Mouse (Mus musculus): ENCODE measurements around the gene Sgsm1.
A peak's percentile ranks its signal among the peaks of the same experiment; 100 is the strongest.

Sgsm1 gene

GRCm38 (mm10) chr5:113323784-113324638, 13.4 kb upstream of the Sgsm1 start:
- no peak for DNase-seq (ENCODE audit: low spot score in 2 of 2)

DNA sequence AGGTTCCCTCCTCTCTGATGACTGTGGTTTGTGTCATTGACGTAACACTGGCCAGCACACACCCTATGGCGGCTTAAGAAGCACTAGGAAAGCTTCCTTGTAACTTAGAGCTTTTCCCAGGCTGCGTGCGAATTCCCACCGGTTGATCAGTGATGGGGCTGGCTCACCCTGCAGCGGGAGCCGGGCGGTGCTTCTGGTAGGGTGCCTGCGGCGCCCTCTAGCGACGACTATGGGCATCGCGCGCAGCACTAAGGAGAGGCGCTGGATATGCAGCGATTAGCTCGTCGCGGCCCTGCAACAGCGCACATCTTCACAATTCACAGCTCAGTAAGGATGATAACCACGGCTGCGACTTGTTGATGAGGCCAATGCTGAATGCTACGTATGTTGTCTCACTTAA, 3.4 kb upstream of the Sgsm1 start:
- DNase-seq (ENCODE audit: low spot score in 2 of 2), result peak; percentile 77 to 85

- no peak for DNase-seq (ENCODE audit: low spot score in 2 of 2)
These were observed 852 bp downstream of the Sgsm1 start for GRCm38 (mm10) chr5:113309491-113310376.

DNA sequence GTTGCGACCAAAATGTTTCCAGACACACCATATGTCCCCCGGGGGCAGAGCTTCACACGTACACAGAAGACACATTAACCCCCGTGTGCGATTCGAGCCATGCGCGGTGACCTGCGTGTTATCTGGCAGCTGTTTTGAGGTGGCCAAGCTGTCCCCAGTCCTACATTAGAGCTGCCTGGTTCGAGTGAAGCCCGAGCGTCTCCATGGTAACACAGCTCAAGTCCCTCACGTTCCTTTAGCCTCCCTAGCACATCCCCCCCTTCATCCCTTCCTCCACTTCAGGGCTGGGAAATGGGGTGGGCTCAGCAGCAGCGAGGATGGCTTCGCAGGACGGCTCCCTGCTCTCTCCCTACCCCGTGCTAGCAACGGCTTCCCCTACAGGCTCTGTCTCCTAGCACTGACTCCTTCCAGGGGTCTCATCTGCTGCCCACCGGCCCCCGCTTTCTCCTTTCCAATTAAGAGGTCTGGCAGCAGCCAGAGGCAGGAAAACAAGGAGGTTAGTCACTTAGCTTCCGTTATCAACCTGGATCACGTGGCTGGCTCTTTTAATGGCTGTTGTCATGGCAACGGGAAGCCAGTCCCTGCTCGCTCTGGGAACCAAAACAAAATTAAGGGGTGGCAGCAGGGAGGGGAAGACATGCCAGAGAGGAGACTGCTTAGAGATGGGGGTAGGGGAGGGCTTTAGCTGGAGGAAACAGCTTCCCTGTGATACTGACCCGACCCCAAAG, 3.7 kb downstream of the Sgsm1 start:
- peak; percentile 76 to 84 for DNase-seq (ENCODE audit: low spot score in 2 of 2)

- DNase-seq (ENCODE audit: low spot score in 2 of 2), result no peak
These were observed 6.1 kb downstream of the Sgsm1 start for GRCm38 (mm10) chr5:113304527-113304926.

GRCm38 (mm10) chr5:113301841-113302240, 8.7 kb downstream of the Sgsm1 start:
- DNase-seq (ENCODE audit: low spot score in 2 of 2), result no peak

GRCm38 (mm10) chr5:113300148-113300889, 10.3 kb downstream of the Sgsm1 start:
- peak; percentile 64 to 75 for DNase-seq (ENCODE audit: low spot score in 2 of 2)

- DNase-seq (ENCODE audit: low spot score in 2 of 2), result no peak
These were observed 11.2 kb downstream of the Sgsm1 start for GRCm38 (mm10) chr5:113299433-113299832.

- no peak for DNase-seq (ENCODE audit: low spot score in 2 of 2)
These were observed 11.8 kb downstream of the Sgsm1 start for GRCm38 (mm10) chr5:113298826-113299225.

- DNase-seq (ENCODE audit: low spot score in 2 of 2), result peak in 1 of 2 experiments; percentile 20
These were observed 12.5 kb downstream of the Sgsm1 start for GRCm38 (mm10) chr5:113298040-113298439.

GRCm38 (mm10) chr5:113295791-113296190, 14.8 kb downstream of the Sgsm1 start:
- DNase-seq (ENCODE audit: low spot score in 2 of 2), result no peak

GRCm38 (mm10) chr5:113294575-113294974, 16.0 kb downstream of the Sgsm1 start:
- DNase-seq (ENCODE audit: low spot score in 2 of 2), result no peak

DNA sequence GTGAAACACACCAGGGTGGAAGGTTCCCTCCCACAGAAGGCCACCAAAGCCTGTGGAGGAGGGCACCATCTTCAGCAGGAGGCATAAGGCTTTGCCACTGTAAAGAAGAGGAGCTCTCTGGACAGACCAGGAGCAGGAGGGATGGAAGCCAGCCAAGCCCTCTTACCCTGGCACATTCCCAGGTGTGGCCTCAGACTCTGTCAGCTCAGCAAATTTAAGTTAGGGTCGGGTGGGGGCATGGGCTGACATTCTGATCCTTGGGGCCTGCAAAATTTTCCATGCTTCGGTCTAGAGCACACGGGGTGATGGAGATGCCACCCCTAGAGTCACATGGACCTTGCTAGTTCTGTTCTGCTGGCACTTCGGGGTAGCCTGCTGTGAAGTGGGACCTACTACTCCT, 17.1 kb downstream of the Sgsm1 start:
- no peak for DNase-seq (ENCODE audit: low spot score in 2 of 2)

DNA sequence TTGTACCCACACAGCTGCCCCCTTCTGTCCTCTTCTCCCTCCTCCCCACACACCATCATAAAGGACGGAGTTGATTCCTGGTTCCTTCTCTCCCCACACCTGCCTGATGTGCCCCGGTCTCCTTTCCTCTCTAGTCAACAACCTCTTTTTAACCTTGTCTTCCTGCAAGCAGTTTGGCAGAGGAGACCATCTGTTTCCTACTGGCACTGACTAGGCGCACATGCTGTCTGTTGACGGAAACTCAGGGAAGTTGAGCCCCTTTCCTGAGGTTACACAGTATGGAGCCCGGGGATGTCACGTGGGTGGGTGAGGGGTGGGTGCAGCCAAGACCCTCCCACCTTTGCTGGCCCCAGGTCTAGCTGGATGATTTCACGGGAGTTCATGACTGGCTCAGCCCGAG, 17.8 kb downstream of the Sgsm1 start:
- DNase-seq (ENCODE audit: low spot score in 2 of 2), result no peak

GRCm38 (mm10) chr5:113292179-113292578, 18.4 kb downstream of the Sgsm1 start:
- no peak for DNase-seq (ENCODE audit: low spot score in 2 of 2)

DNA sequence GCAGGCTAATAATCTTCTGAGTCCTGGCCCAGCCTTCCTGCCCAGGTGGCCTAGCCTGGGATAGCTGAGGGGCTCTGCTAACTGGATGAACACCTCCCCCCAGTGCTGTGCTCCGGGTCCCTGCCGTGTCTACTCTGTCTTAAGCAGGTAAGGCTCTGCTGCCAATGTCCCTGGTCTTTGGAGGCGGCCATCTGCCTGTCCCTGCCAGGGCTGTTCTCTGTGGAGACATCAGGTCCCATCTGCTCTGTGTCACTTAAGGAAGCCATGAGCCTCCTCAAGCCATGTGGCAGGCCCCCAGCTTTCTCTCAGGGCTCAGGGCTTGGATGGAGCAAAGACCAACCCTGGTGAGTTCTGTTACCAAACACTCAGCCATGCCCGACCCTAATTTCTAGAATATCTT, 19.5 kb downstream of the Sgsm1 start:
- DNase-seq (ENCODE audit: low spot score in 2 of 2), result no peak

GRCm38 (mm10) chr5:113290149-113290548, 20.4 kb downstream of the Sgsm1 start:
- DNase-seq (ENCODE audit: low spot score in 2 of 2), result no peak

GRCm38 (mm10) chr5:113288490-113288889, 22.1 kb downstream of the Sgsm1 start:
- peak in 1 of 2 experiments; percentile 17 for DNase-seq (ENCODE audit: low spot score in 2 of 2)

- no peak for DNase-seq (ENCODE audit: low spot score in 2 of 2)
These were observed 22.8 kb downstream of the Sgsm1 start for GRCm38 (mm10) chr5:113287762-113288161.

- DNase-seq (ENCODE audit: low spot score in 2 of 2), result peak in 1 of 2 experiments; percentile 70
These were observed 23.7 kb downstream of the Sgsm1 start for GRCm38 (mm10) chr5:113286591-113287520.

All from frontal cortex, postnatal 14 days (tissue).